Mouse (Mus musculus): ENCODE measurements around the gene Dmwd. TPM values are rescaled to one million over a fixed set of nuclear protein-coding genes. Genes with fewer than 3 reads are reported as not detected.

The Dmwd gene
- total and polyA plus RNA-seq, 3 experiments: 47.8 to 70.9 (median 54.9) TPM

- Histone ChIP-seq H3K36me3 (ENCODE audit: control insufficient read depth, insufficient read depth, low read length) (no peaks in the 10 kb centered on the region), H3K9ac (ENCODE audit: low read depth, low read length) (no peak overlapping the region), H3K4me1 (ENCODE audit: control insufficient read depth, insufficient read depth, low read length) (no peaks in the 10 kb centered on the region), H3K27ac (no peak overlapping the region), H3K4me3 (no peak overlapping the region), H3K27me3 (ENCODE audit: control insufficient read depth, insufficient read depth, low read length) (no peaks in the 10 kb centered on the region), H3K79me2 (replicated peaks; ENCODE audit: control insufficient read depth, insufficient read depth, low read length) (no peaks in the 10 kb centered on the region)
- 85% methylated on average over 11 of the region's 11 CpGs for WGBS
- TF ChIP-seq POLR2A (IDR thresholded peaks at IDR 0.05; ENCODE audit: insufficient read depth, low read depth, low read length) (no peak), EP300 (IDR thresholded peaks at IDR 0.05; ENCODE audit: insufficient read depth, low read depth, low read length) (no peak), CTCF (IDR thresholded peaks at IDR 0.05) (no peak)
- peak in 1 of 2 experiments; percentile 34 for DNase-seq
- intact Hi-C loops (cut with DNase I): no loop called here
Measured at GRCm38 (mm10) chr7:19046286-19047069, 29.5 kb upstream of the Dmwd start.

- H3K4me3 ChIP-seq: no peak overlapping the region
- WGBS: 84% methylated on average over 14 of the region's 14 CpGs
- no peak overlapping the region for H3K9ac ChIP-seq (ENCODE audit: low read depth, low read length)
- H3K27ac ChIP-seq: no peak overlapping the region
- no peaks in the 10 kb centered on the region for H3K27me3 ChIP-seq (ENCODE audit: control insufficient read depth, insufficient read depth, low read length)
- no peaks in the 10 kb centered on the region for H3K4me1 ChIP-seq (ENCODE audit: control insufficient read depth, insufficient read depth, low read length)
- H3K79me2 ChIP-seq (replicated peaks; ENCODE audit: control insufficient read depth, insufficient read depth, low read length): no peaks in the 10 kb centered on the region
- intact Hi-C loops (cut with DNase I): no loop called here
- DNase-seq: no peak
- H3K36me3 ChIP-seq (ENCODE audit: control insufficient read depth, insufficient read depth, low read length): no peaks in the 10 kb centered on the region
- no peak for TF ChIP-seq EP300 (IDR thresholded peaks at IDR 0.05; ENCODE audit: insufficient read depth, low read depth, low read length)
- no peak for TF ChIP-seq CTCF (IDR thresholded peaks at IDR 0.05)
- TF ChIP-seq POLR2A (IDR thresholded peaks at IDR 0.05; ENCODE audit: insufficient read depth, low read depth, low read length): no peak
Measured at GRCm38 (mm10) chr7:19048006-19048527, 28.0 kb upstream of the Dmwd start.

GRCm38 (mm10) chr7:19049252-19049651, 26.8 kb upstream of the Dmwd start:
- WGBS: 89% methylated on average over 5 of the region's 5 CpGs
- intact Hi-C loops (cut with DNase I): no loop called here
- no peaks in the 10 kb centered on the region for H3K4me1 ChIP-seq (ENCODE audit: control insufficient read depth, insufficient read depth, low read length)

GRCm38 (mm10) chr7:19050172-19050571, 25.9 kb upstream of the Dmwd start:
- Histone ChIP-seq H3K79me2 (replicated peaks; ENCODE audit: control insufficient read depth, insufficient read depth, low read length) (no peaks in the 10 kb centered on the region), H3K4me3 (no peak overlapping the region), H3K9ac (ENCODE audit: low read depth, low read length) (no peak overlapping the region), H3K27ac (no peak overlapping the region), H3K4me1 (ENCODE audit: control insufficient read depth, insufficient read depth, low read length) (no peaks in the 10 kb centered on the region), H3K27me3 (ENCODE audit: control insufficient read depth, insufficient read depth, low read length) (no peaks in the 10 kb centered on the region), H3K36me3 (ENCODE audit: control insufficient read depth, insufficient read depth, low read length) (no peaks in the 10 kb centered on the region)
- intact Hi-C loops (cut with DNase I): no loop called here
- TF ChIP-seq POLR2A (IDR thresholded peaks at IDR 0.05; ENCODE audit: insufficient read depth, low read depth, low read length): no peak
- TF ChIP-seq CTCF (IDR thresholded peaks at IDR 0.05): no peak
- TF ChIP-seq EP300 (IDR thresholded peaks at IDR 0.05; ENCODE audit: insufficient read depth, low read depth, low read length): no peak
- DNase-seq: no peak
- WGBS: 52% methylated on average over 8 of the region's 8 CpGs

More at GRCm38 (mm10) chr7:19049252-19049651, 26.8 kb upstream of the Dmwd start:
- no peak overlapping the region for H3K9ac ChIP-seq (ENCODE audit: low read depth, low read length)
- no peaks in the 10 kb centered on the region for H3K27me3 ChIP-seq (ENCODE audit: control insufficient read depth, insufficient read depth, low read length)
- TF ChIP-seq CTCF (IDR thresholded peaks at IDR 0.05) (no peak), EP300 (IDR thresholded peaks at IDR 0.05; ENCODE audit: insufficient read depth, low read depth, low read length) (no peak), POLR2A (IDR thresholded peaks at IDR 0.05; ENCODE audit: insufficient read depth, low read depth, low read length) (no peak)
- H3K36me3 ChIP-seq (ENCODE audit: control insufficient read depth, insufficient read depth, low read length): no peaks in the 10 kb centered on the region
- H3K4me3 ChIP-seq: no peak overlapping the region
- H3K27ac ChIP-seq: no peak overlapping the region
- no peak for DNase-seq
- H3K79me2 ChIP-seq (replicated peaks; ENCODE audit: control insufficient read depth, insufficient read depth, low read length): no peaks in the 10 kb centered on the region

- 35% methylated on average over 4 of the region's 4 CpGs for WGBS
- no peak for DNase-seq
- Histone ChIP-seq H3K79me2 (replicated peaks; ENCODE audit: control insufficient read depth, insufficient read depth, low read length) (no peaks in the 10 kb centered on the region), H3K36me3 (ENCODE audit: control insufficient read depth, insufficient read depth, low read length) (no peaks in the 10 kb centered on the region), H3K9ac (ENCODE audit: low read depth, low read length) (no peak overlapping the region), H3K27me3 (ENCODE audit: control insufficient read depth, insufficient read depth, low read length) (no peaks in the 10 kb centered on the region), H3K4me3 (no peak overlapping the region), H3K4me1 (ENCODE audit: control insufficient read depth, insufficient read depth, low read length) (no peaks in the 10 kb centered on the region), H3K27ac (no peak overlapping the region)
- TF ChIP-seq EP300 (IDR thresholded peaks at IDR 0.05; ENCODE audit: insufficient read depth, low read depth, low read length): no peak
- intact Hi-C loops (cut with DNase I): no loop called here
Measured at GRCm38 (mm10) chr7:19051161-19051560, 24.9 kb upstream of the Dmwd start.

GRCm38 (mm10) chr7:19052345-19053135, 23.5 kb upstream of the Dmwd start:
- Histone ChIP-seq H3K27ac (no peak overlapping the region), H3K36me3 (ENCODE audit: control insufficient read depth, insufficient read depth, low read length) (no peaks in the 10 kb centered on the region), H3K27me3 (ENCODE audit: control insufficient read depth, insufficient read depth, low read length) (no peaks in the 10 kb centered on the region), H3K9ac (ENCODE audit: low read depth, low read length) (no peak overlapping the region), H3K4me3 (no peak overlapping the region), H3K4me1 (ENCODE audit: control insufficient read depth, insufficient read depth, low read length) (no peaks in the 10 kb centered on the region), H3K79me2 (replicated peaks; ENCODE audit: control insufficient read depth, insufficient read depth, low read length) (no peaks in the 10 kb centered on the region)
- 83% methylated on average over 15 of the region's 15 CpGs for WGBS
- DNase-seq: no peak
- TF ChIP-seq EP300 (IDR thresholded peaks at IDR 0.05; ENCODE audit: insufficient read depth, low read depth, low read length) (no peak), CTCF (IDR thresholded peaks at IDR 0.05) (no peak), POLR2A (IDR thresholded peaks at IDR 0.05; ENCODE audit: insufficient read depth, low read depth, low read length) (no peak)
- intact Hi-C loops (cut with DNase I): no loop called here
